Mouse (Mus musculus): Measurements from ENCODE around the gene Gm10945.

Gm10945 gene

GRCm38 (mm10) chr10:6761287-6761811, at the start of gene Gm10945:
Gene Gm10945 (minus strand): TSS chr10:6761761.
- no peak for DNase-seq

DNA sequence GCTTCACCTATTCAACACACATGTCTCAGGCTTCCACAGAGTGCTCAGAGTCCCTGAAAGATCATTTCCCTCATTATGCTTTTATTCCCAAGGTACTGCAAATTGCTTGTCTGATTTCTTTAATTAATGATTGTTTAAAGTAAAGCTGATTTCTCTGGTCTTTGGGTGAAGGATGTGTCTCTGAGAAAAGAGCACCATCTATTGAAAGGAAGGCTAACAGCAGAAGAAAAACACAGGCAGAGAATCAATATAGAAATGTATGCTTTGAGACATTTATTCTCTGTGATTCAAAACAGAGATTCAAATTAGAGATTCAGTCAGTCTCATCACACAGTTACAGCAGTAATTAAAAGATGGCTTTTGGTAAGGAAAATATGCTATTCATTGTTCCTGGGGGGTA, 28.7 kb upstream of the Gm10945 start:
- no peak for DNase-seq

DNA sequence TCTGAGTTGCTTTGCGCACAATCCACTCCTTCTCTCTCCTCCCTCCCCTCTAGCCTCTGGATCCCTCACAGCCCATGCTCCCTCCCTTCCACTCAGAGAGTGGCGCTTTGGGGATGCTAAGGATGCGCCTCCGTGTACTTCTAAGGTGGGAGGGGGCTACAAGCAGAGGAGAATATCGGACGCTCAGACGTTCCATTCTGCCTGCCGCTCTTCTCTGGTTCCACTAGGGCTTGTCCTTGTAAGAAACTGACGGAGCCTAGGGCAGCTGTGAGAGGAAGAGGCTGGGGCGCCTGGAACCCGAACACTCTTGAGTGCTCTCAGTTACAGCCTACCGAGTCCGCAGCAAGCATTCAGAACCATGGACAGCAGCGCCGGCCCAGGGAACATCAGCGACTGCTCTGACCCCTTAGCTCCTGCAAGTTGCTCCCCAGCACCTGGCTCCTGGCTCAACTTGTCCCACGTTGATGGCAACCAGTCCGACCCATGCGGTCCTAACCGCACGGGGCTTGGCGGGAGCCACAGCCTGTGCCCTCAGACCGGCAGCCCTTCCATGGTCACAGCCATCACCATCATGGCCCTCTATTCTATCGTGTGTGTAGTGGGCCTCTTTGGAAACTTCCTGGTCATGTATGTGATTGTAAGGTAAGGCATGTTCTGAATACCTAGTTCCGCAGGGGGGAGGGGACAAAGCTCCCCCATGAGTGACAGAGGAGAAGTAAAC, 27.1 kb upstream of the Gm10945 start:
- DNase-seq = peak; percentile 29 to 37

GRCm38 (mm10) chr10:6758206-6758605, 3.4 kb downstream of the Gm10945 start, which contains the start of gene Oprm1:
Gene Oprm1 (plus strand): TSS chr10:6758506.
- no peak for DNase-seq

DNA sequence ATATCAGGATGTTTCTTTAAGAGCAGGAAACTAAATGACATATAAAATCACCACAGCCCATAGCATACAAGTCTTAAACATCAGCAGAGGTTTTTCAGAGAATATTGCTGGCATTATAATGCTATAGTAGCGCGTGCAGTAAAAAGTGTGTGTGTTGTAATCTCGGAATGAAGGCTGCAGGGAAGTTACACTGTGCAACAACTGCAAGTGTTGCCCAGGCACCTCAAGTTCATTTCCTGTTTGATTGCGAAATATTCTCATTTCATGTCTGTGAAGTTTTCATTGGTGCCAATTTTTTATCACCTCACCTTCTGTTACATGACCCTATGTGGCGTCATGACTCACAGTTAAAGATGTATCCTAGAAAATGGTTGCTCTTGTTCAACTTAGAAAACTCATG, 8.2 kb downstream of the Gm10945 start:
- DNase-seq = no peak

DNA sequence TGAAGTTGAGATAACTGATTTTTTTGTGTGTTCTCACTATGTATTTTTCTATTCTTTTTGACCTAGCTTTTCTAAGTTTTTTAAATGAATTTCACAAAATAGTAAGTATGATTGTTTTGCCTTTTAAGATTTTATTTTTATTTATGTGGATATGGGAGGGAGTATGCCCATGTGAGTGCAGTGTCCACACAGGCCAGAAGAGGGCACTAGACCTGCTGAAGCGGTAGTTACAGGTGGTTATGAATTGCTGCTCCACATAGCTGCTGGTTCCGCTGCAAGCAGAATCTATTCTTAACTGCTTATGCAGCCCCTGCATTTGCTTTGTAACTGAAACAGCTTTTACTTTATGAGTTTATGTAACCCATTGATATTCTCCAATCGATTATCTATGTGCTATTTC, 33.1 kb downstream of the Gm10945 start:
- DNase-seq = peak; percentile 12 to 23

DNA sequence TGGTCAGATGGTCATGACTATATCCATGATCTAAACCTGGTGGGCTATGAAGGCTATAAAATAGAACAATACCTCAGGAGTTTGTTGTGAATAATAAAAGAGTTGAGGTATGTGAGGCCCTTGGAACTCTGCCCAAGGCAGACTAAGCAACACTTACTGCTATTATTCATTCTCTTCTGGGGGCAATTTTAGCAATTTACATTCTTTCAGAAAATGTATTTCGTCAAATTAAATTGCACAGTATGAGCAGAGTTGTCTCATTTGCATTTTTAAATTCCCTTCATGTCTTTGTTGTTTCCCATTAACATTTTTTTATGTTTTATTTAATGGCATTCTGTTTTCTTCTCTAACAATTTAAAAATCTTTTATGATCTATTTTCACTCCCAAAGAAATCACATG, 37.8 kb downstream of the Gm10945 start:
- DNase-seq = no peak

GRCm38 (mm10) chr10:6717181-6717948, 44.2 kb downstream of the Gm10945 start:
- DNase-seq = no peak

DNA sequence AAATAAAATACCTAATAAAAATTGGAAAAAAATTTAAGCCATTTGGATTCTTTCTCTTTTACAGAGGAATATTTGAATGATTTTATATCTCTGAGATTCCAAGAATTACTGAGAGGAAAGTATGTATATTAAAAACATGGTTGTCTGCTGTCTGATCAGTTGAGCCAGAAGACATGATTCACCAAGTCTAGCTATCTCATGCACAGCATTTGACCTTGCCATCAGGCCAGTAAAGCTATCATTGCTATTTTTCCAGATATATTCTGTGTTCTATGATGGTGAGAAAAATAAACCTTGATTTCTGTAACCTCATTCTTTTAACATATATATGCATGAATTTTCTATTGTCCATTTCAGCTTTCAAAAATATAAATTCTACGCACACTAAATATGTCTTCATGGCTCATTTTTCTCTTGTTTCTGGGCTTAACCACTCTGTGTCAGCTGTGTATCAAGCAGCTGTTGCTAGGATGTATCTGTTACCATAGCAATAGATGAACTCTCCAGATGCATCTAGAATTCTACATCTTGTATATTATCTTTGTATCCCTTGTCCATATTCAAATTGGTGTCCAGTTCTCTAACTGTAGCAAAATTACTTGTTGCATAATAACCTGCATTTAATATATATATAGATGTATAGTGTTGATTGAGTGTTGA, 56.2 kb downstream of the Gm10945 start:
- no peak for DNase-seq

- DNase-seq = peak; percentile 77 to 83
Observed at GRCm38 (mm10) chr10:6694218-6694850, 67.2 kb downstream of the Gm10945 start.
